Mouse (Mus musculus) heart, postnatal 4 days (tissue): ENCODE measurements at regions not wholly inside any gene's neighbourhood (a gene's known extent, or its start where the extent isn't known, plus 50 kb on each side); places are given as distances from the start of the nearest gene placed in this dataset.

Experiments used
- DNase-seq: peaks from one replicate; pipeline ENCODE4 v3.0.0; 2021

- DNase-seq: no peak
Observed at GRCm38 (mm10) chr6:81173018-81173417, 750.5 kb upstream of the Gcfc2 start.

- DNase-seq: no peak
Observed at GRCm38 (mm10) chr6:81190218-81190617, 733.3 kb upstream of the Gcfc2 start.

- no peak for DNase-seq
Observed at GRCm38 (mm10) chr6:81210521-81210920, 712.9 kb upstream of the Gcfc2 start.

- no peak for DNase-seq
Observed at GRCm38 (mm10) chr6:81230747-81231146, 692.7 kb upstream of the Gcfc2 start.

GRCm38 (mm10) chr6:81259878-81260277 lies 663.6 kb upstream of the Gcfc2 start:
- peak; percentile 5 for DNase-seq
